Mouse (Mus musculus): ENCODE measurements around the gene Efna4. TPM values are rescaled to one million over a fixed set of nuclear protein-coding genes. Genes with fewer than 3 reads are reported as not detected.

Gene Efna4
- polyA plus RNA-seq (2016; fragmentation: Nextera tagmentation; extraction: Ambion mirVana): 47.4 and 53.4 TPM in 2 replicates

GRCm38 (mm10) chr3:89337721-89338578 lies at the start of gene Efna4:
Gene Efna4, minus strand, starts transcription at chr3:89338028.
- H3K4me1 ChIP-seq: peaks cover 68% of the 10 kb centered on the region
- no peaks in the 10 kb centered on the region for H3K9me3 ChIP-seq (replicated peaks)
- peak within 1 kb of the TSS; percentile 74 for H3K4me3 ChIP-seq
- H3K36me3 ChIP-seq: peaks cover 43% of the 10 kb centered on the region
- WGBS: under 1% methylated on average over 44 of the region's 44 CpGs
- peak within 1 kb of the TSS; percentile 95 for H3K27ac ChIP-seq
- DNase-seq (ENCODE audit: low spot score): peak; percentile 86
- H3K27me3 ChIP-seq (ENCODE audit: low read depth, poor library complexity, severe bottlenecking): no peaks in the 10 kb centered on the region

GRCm38 (mm10) chr3:89386438-89387420 lies 48.9 kb upstream of the Efna4 start:
- 53% methylated on average over 17 of the region's 17 CpGs for WGBS
- Histone ChIP-seq H3K27me3 (ENCODE audit: low read depth, poor library complexity, severe bottlenecking) (peaks cover 40% of the 10 kb centered on the region), H3K4me3 (peak overlapping the region; percentile 16; the same call in 1 of the 2 replicates), H3K9me3 (replicated peaks) (no peaks in the 10 kb centered on the region), H3K27ac (peak overlapping the region; percentile 54; the same call in 1 of the 2 replicates), H3K4me1 (peaks cover 71% of the 10 kb centered on the region), H3K36me3 (no peaks in the 10 kb centered on the region)
- DNase-seq (ENCODE audit: low spot score): no peak

- 39% methylated on average over 11 of the region's 11 CpGs for WGBS
- peaks cover 58% of the 10 kb centered on the region for H3K4me1 ChIP-seq
Observed at GRCm38 (mm10) chr3:89385451-89385850, 47.6 kb upstream of the Efna4 start.

GRCm38 (mm10) chr3:89384331-89385076 lies 46.7 kb upstream of the Efna4 start:
- H3K36me3 ChIP-seq: no peaks in the 10 kb centered on the region
- H3K27me3 ChIP-seq (ENCODE audit: low read depth, poor library complexity, severe bottlenecking): peaks cover 21% of the 10 kb centered on the region; the same call in 1 of the 2 replicates
- H3K4me3 ChIP-seq: no peak overlapping the region
- DNase-seq (ENCODE audit: low spot score): no peak
- peaks cover 55% of the 10 kb centered on the region for H3K4me1 ChIP-seq
- 78% methylated on average over 12 of the region's 12 CpGs for WGBS
- H3K27ac ChIP-seq: peak overlapping the region; percentile 54; the same call in 1 of the 2 replicates
- no peaks in the 10 kb centered on the region for H3K9me3 ChIP-seq (replicated peaks)

More at GRCm38 (mm10) chr3:89385451-89385850, 47.6 kb upstream of the Efna4 start:
- peak overlapping the region; percentile 54; the same call in 1 of the 2 replicates for H3K27ac ChIP-seq
- no peak for DNase-seq (ENCODE audit: low spot score)
- H3K36me3 ChIP-seq: no peaks in the 10 kb centered on the region
- peaks cover 28% of the 10 kb centered on the region for H3K27me3 ChIP-seq (ENCODE audit: low read depth, poor library complexity, severe bottlenecking)
- no peaks in the 10 kb centered on the region for H3K9me3 ChIP-seq (replicated peaks)
- no peak overlapping the region for H3K4me3 ChIP-seq

- WGBS: 87% methylated on average over 5 of the region's 5 CpGs
- H3K36me3 ChIP-seq: no peaks in the 10 kb centered on the region
- peaks cover 55% of the 10 kb centered on the region for H3K4me1 ChIP-seq
- H3K27ac ChIP-seq: no peak overlapping the region
- H3K9me3 ChIP-seq (replicated peaks): no peaks in the 10 kb centered on the region
- no peak overlapping the region for H3K4me3 ChIP-seq
- no peak for DNase-seq (ENCODE audit: low spot score)
- peaks cover 18% of the 10 kb centered on the region; the same call in 1 of the 2 replicates for H3K27me3 ChIP-seq (ENCODE audit: low read depth, poor library complexity, severe bottlenecking)
Observed at GRCm38 (mm10) chr3:89383651-89384255, 45.9 kb upstream of the Efna4 start.

- DNase-seq (ENCODE audit: low spot score): no peak
- 78% methylated on average over 5 of the region's 5 CpGs for WGBS
Observed at GRCm38 (mm10) chr3:89382950-89383349, 45.1 kb upstream of the Efna4 start.

GRCm38 (mm10) chr3:89382033-89382882 lies 44.4 kb upstream of the Efna4 start:
- no peak overlapping the region for H3K4me3 ChIP-seq
- peaks cover 53% of the 10 kb centered on the region for H3K4me1 ChIP-seq
- no peaks in the 10 kb centered on the region for H3K36me3 ChIP-seq
- 86% methylated on average over 9 of the region's 9 CpGs for WGBS
- H3K9me3 ChIP-seq (replicated peaks): no peaks in the 10 kb centered on the region
- H3K27ac ChIP-seq: no peak overlapping the region
- peaks cover 18% of the 10 kb centered on the region; the same call in 1 of the 2 replicates for H3K27me3 ChIP-seq (ENCODE audit: low read depth, poor library complexity, severe bottlenecking)
- DNase-seq (ENCODE audit: low spot score): no peak

More at GRCm38 (mm10) chr3:89382950-89383349, 45.1 kb upstream of the Efna4 start:
- H3K27ac ChIP-seq: no peak overlapping the region
- peaks cover 55% of the 10 kb centered on the region for H3K4me1 ChIP-seq
- H3K9me3 ChIP-seq (replicated peaks): no peaks in the 10 kb centered on the region
- peaks cover 18% of the 10 kb centered on the region; the same call in 1 of the 2 replicates for H3K27me3 ChIP-seq (ENCODE audit: low read depth, poor library complexity, severe bottlenecking)
- H3K36me3 ChIP-seq: no peaks in the 10 kb centered on the region
- H3K4me3 ChIP-seq: no peak overlapping the region

- H3K27ac ChIP-seq: no peak overlapping the region
- H3K36me3 ChIP-seq: no peaks in the 10 kb centered on the region
- 84% methylated on average over 11 of the region's 11 CpGs for WGBS
- no peak for DNase-seq (ENCODE audit: low spot score)
- no peaks in the 10 kb centered on the region for H3K9me3 ChIP-seq (replicated peaks)
- H3K27me3 ChIP-seq (ENCODE audit: low read depth, poor library complexity, severe bottlenecking): peaks cover 12% of the 10 kb centered on the region; the same call in 1 of the 2 replicates
- H3K4me3 ChIP-seq: no peak overlapping the region
- H3K4me1 ChIP-seq: peaks cover 43% of the 10 kb centered on the region
Observed at GRCm38 (mm10) chr3:89381233-89381632, 43.4 kb upstream of the Efna4 start.

- Histone ChIP-seq H3K36me3 (no peaks in the 10 kb centered on the region), H3K9me3 (replicated peaks) (no peaks in the 10 kb centered on the region), H3K27me3 (ENCODE audit: low read depth, poor library complexity, severe bottlenecking) (peaks cover 11% of the 10 kb centered on the region; the same call in 1 of the 2 replicates), H3K4me1 (peaks cover 38% of the 10 kb centered on the region), H3K4me3 (no peak overlapping the region), H3K27ac (no peak overlapping the region)
- DNase-seq (ENCODE audit: low spot score): no peak
- WGBS: 94% methylated on average over 18 of the region's 18 CpGs
Observed at GRCm38 (mm10) chr3:89380711-89381110, 42.9 kb upstream of the Efna4 start.

- H3K4me1 ChIP-seq: peaks cover 34% of the 10 kb centered on the region
- no peak for DNase-seq (ENCODE audit: low spot score)
- 94% methylated on average over 14 of the region's 14 CpGs for WGBS
- H3K36me3 ChIP-seq: no peaks in the 10 kb centered on the region
- no peak overlapping the region for H3K4me3 ChIP-seq
- 0 out of 2 replicates have a peak, but pooled peaks cover 6% of the 10 kb centered on the region for H3K27me3 ChIP-seq (ENCODE audit: low read depth, poor library complexity, severe bottlenecking)
- H3K9me3 ChIP-seq (replicated peaks): no peaks in the 10 kb centered on the region
- H3K27ac ChIP-seq: no peak overlapping the region
Observed at GRCm38 (mm10) chr3:89380291-89380690, 42.5 kb upstream of the Efna4 start.
